Mouse (Mus musculus) MEL (cell line): ENCODE measurements around the gene Lin37. TPM values are rescaled to one million over a fixed set of nuclear protein-coding genes. Genes with fewer than 3 reads are reported as not detected.

Source experiments
- DNase-seq: peaks from one replicate; pipeline ENCODE4 v3.0.0; 2011; ENCODE audit warnings: low read depth, low spot score
- H3K27ac ChIP-seq: 2 replicates; pipeline ENCODE4 v1.5.1; 2012; ENCODE audit warnings: low read depth, mild to moderate bottlenecking, control low read depth, low read length, moderate library complexity; ENCODE audit not compliant: control insufficient read depth
- H3K27me3 ChIP-seq, 2 experiments: fragments of 150-350 bp in 1 of 2; sonication (generic) in 1 of 2; 2 replicates each; pipeline ENCODE4 v1.6.1; 2012; ENCODE audit warnings: low read length in 2 of 2, mild to moderate bottlenecking in 2 of 2, improper control_type of control experiment in 1 of 2, moderate library complexity in 1 of 2; ENCODE audit not compliant: insufficient read depth in 2 of 2, control insufficient read depth in 1 of 2
- H3K36me3 ChIP-seq, 2 experiments: 2 replicates each; pipeline ENCODE4 v1.6.1; 2012 to 2014; ENCODE audit warnings: low read length in 2 of 2, improper control_type of control experiment in 1 of 2, inconsistent platforms in 1 of 2, mild to moderate bottlenecking in 1 of 2; ENCODE audit not compliant: insufficient read depth in 2 of 2, control insufficient read depth in 1 of 2
- H3K4me1 ChIP-seq, 2 experiments: fragments of 150-350 bp in 1 of 2; sonication (generic) in 1 of 2; 2 replicates each; pipeline ENCODE4 v1.6.1; 2012; ENCODE audit warnings: low read length in 2 of 2, improper control_type of control experiment in 1 of 2, mild to moderate bottlenecking in 1 of 2; ENCODE audit not compliant: insufficient read depth in 2 of 2, control insufficient read depth in 1 of 2
- H3K4me3 ChIP-seq, 2 experiments: fragments of 150-350 bp in 1 of 2; sonication (generic) in 1 of 2; 2 replicates each; pipeline ENCODE4 v1.5.1; 2012; ENCODE audit warnings: low read depth in 2 of 2, low read length in 2 of 2, mild to moderate bottlenecking in 2 of 2, moderate library complexity in 2 of 2, control low read depth in 1 of 2, improper control_type of control experiment in 1 of 2; ENCODE audit not compliant: control insufficient read depth in 1 of 2, insufficient read depth in 1 of 2
- H3K79me2 ChIP-seq: 2 replicates; pipeline ENCODE4 v1.6.1; 2012; ENCODE audit warnings: mild to moderate bottlenecking, low read length, moderate library complexity; ENCODE audit not compliant: control insufficient read depth, poor library complexity, insufficient read depth
- H3K9ac ChIP-seq: 2 replicates; pipeline ENCODE4 v1.6.1; 2012; ENCODE audit warnings: low read depth, mild to moderate bottlenecking, control low read depth, low read length, moderate library complexity; ENCODE audit not compliant: control insufficient read depth, poor library complexity, severe bottlenecking
- H3K9me3 ChIP-seq: fragments of 150-350 bp; sonication (generic); replicated peaks from 2 replicates; pipeline ENCODE4 v1.6.1; 2012; ENCODE audit warnings: mild to moderate bottlenecking, low read length, improper control_type of control experiment, moderate library complexity; ENCODE audit not compliant: insufficient read depth
- BHLHE40 ChIP-seq: IDR thresholded peaks from 2 replicates; pipeline ENCODE4 v1.6.1; 2012; ENCODE audit warnings: low read depth, mild to moderate bottlenecking, inconsistent platforms, low read length, improper control_type of control experiment, borderline replicate concordance
- CHD2 ChIP-seq: IDR thresholded peaks from 2 replicates; pipeline ENCODE4 v1.6.1; 2011; ENCODE audit warnings: low read length, improper control_type of control experiment
- EP300 ChIP-seq, 2 experiments: IDR thresholded peaks; 2 replicates each; pipeline ENCODE4 v1.6.1; 2011; ENCODE audit warnings: improper control_type of control experiment in 2 of 2, low read length in 2 of 2, low read depth in 1 of 2, mild to moderate bottlenecking in 1 of 2
- ETS1 ChIP-seq: IDR thresholded peaks from 2 replicates; pipeline ENCODE4 v1.6.1; 2012; ENCODE audit warnings: low read depth, mild to moderate bottlenecking, inconsistent platforms, low read length, improper control_type of control experiment, moderate library complexity
- GABPA ChIP-seq: IDR thresholded peaks from 2 replicates; pipeline ENCODE4 v1.6.1; 2012; ENCODE audit warnings: low read depth, mild to moderate bottlenecking, inconsistent platforms, low read length, improper control_type of control experiment, moderate library complexity
- GATA1 ChIP-seq: IDR thresholded peaks from 2 replicates; pipeline ENCODE4 v1.6.1; 2011; ENCODE audit warnings: low read depth, low read length, improper control_type of control experiment
- JUND ChIP-seq: IDR thresholded peaks from 2 replicates; pipeline ENCODE4 v1.6.1; 2011; ENCODE audit warnings: low read depth, mild to moderate bottlenecking, improper control_type of control experiment, low read length
- KAT2A ChIP-seq: conservative IDR thresholded peaks from 2 replicates; pipeline ENCODE4 v1.6.1; 2012; ENCODE audit warnings: low read depth, low read length, improper control_type of control experiment, inconsistent platforms
- MEF2A ChIP-seq: IDR thresholded peaks from 2 replicates; pipeline ENCODE4 v1.6.1; 2014; ENCODE audit warnings: low read depth, mild to moderate bottlenecking, inconsistent platforms, low read length, improper control_type of control experiment; ENCODE audit not compliant: poor library complexity, insufficient replicate concordance, severe bottlenecking; ENCODE audit errors: extremely low read depth
- MYB ChIP-seq: IDR thresholded peaks from 2 replicates; pipeline ENCODE4 v1.6.1; 2011; ENCODE audit warnings: mild to moderate bottlenecking, low read depth, low read length, improper control_type of control experiment
- POLR2A ChIP-seq, 2 experiments: IDR thresholded peaks; 2 replicates each; pipeline ENCODE4 v1.6.1; 2011 to 2012; ENCODE audit warnings: low read length in 2 of 2, mild to moderate bottlenecking in 2 of 2, control low read depth in 1 of 2, improper control_type of control experiment in 1 of 2, low read depth in 1 of 2, moderate library complexity in 1 of 2; ENCODE audit not compliant: control insufficient read depth in 1 of 2, insufficient read depth in 1 of 2, poor library complexity in 1 of 2
- POLR2AphosphoS2 ChIP-seq: IDR thresholded peaks from 2 replicates; pipeline ENCODE4 v1.6.1; 2011; ENCODE audit warnings: low read length, improper control_type of control experiment
- POLR2AphosphoS5 ChIP-seq: IDR thresholded peaks from 2 replicates; pipeline ENCODE4 v1.6.1; 2012; ENCODE audit warnings: low read depth, borderline replicate concordance, mild to moderate bottlenecking, inconsistent platforms, low read length, moderate library complexity, mixed read lengths
- RAD21 ChIP-seq: IDR thresholded peaks from 2 replicates; pipeline ENCODE4 v1.6.1; 2011; ENCODE audit warnings: mild to moderate bottlenecking, low read depth, low read length, improper control_type of control experiment
- RCOR1 ChIP-seq: IDR thresholded peaks from 2 replicates; pipeline ENCODE4 v1.6.1; 2012; ENCODE audit warnings: low read depth, mild to moderate bottlenecking, inconsistent platforms, low read length, improper control_type of control experiment
- SMC3 ChIP-seq: IDR thresholded peaks from 2 replicates; pipeline ENCODE4 v1.6.1; 2011; ENCODE audit warnings: low read depth, low read length, improper control_type of control experiment
- TAL1 ChIP-seq: IDR thresholded peaks from 2 replicates; pipeline ENCODE4 v1.6.1; 2012; ENCODE audit warnings: mild to moderate bottlenecking, inconsistent platforms, low read length, moderate library complexity, mixed read lengths
- TBP ChIP-seq: IDR thresholded peaks from 2 replicates; pipeline ENCODE4 v1.8.0; 2011; ENCODE audit warnings: low read depth, low read length, improper control_type of control experiment
- TCF12 ChIP-seq: IDR thresholded peaks from 2 replicates; pipeline ENCODE4 v1.6.1; 2014; ENCODE audit warnings: low read depth, mild to moderate bottlenecking, inconsistent platforms, low read length, improper control_type of control experiment, moderate library complexity
- UBTF ChIP-seq: IDR thresholded peaks from 2 replicates; pipeline ENCODE4 v1.6.1; 2012; ENCODE audit warnings: low read depth, mild to moderate bottlenecking, inconsistent platforms, low read length, improper control_type of control experiment, moderate library complexity, borderline replicate concordance; ENCODE audit not compliant: insufficient read depth
- USF2 ChIP-seq, 2 experiments: IDR thresholded peaks; 2 replicates each; pipeline ENCODE4 v1.6.1; 2011 to 2012; ENCODE audit warnings: improper control_type of control experiment in 2 of 2, low read length in 2 of 2, borderline replicate concordance in 1 of 2, inconsistent platforms in 1 of 2, low read depth in 1 of 2, mild to moderate bottlenecking in 1 of 2; ENCODE audit not compliant: insufficient read depth in 1 of 2
- ZKSCAN1 ChIP-seq: IDR thresholded peaks from 2 replicates; pipeline ENCODE4 v1.6.1; 2012; ENCODE audit warnings: low read depth, mild to moderate bottlenecking, inconsistent platforms, low read length, improper control_type of control experiment, moderate library complexity
- ZMIZ1 ChIP-seq: IDR thresholded peaks from 2 replicates; pipeline ENCODE4 v1.6.1; 2012; ENCODE audit warnings: low read depth, mild to moderate bottlenecking, inconsistent platforms, low read length, improper control_type of control experiment, moderate library complexity
- polyA plus RNA-seq, 2 experiments: library from polyadenylated mRNA; stranded (reverse) in 1 of 2; unstranded in 1 of 2; fragments of >175 nt in 1 of 2; fragments of >200 nt in 1 of 2; gene quantifications; 2 replicates each; pipeline versions ENCODE4 v1.2.1 to v1.2.4; 2012; ENCODE audit warnings: low replicate concordance in 2 of 2, low read depth in 1 of 2; ENCODE audit not compliant: insufficient read length in 2 of 2, insufficient read depth in 1 of 2, missing spikeins in 1 of 2
- total RNA-seq: library from RNA; depleted of rRNA; stranded (reverse); fragments of 300-350 nt; gene quantifications from 2 replicates; pipeline ENCODE4 v1.2.3, GENCODE M21; 2012

Lin37 gene
- total and polyA plus RNA-seq, 3 experiments = 10.9 to 49.8 TPM; not detected in 1

DNA sequence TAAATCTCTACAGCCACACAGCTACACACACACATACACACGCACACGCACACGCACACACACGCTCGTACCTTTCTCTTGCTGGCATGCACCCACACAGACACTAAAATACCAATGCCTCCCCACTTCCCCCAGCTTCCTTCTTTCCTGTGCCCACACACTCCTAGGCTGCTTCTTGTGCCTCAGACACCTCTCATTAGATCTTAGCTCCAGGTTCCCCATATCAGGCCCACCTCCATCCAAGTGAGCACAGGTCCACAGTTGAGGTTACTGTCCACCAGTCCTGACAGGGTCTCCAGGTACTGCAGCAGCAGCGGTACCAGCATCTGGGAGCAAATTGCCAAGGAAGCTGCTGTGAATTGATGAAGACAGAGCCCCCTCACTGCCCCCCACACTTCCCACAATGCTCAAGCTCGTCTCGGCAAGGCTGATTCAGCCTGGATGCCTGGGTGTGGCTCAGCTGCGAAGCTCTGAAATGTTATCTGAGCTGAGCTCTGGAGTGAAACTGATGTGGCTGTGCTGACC is 28.3 kb downstream of the Lin37 start:
- H3K4me3 ChIP-seq = no peak overlapping the region
- TF ChIP-seq POLR2A (IDR thresholded peaks at IDR 0.05; ENCODE audit: control insufficient read depth in 1 of 2, insufficient read depth in 1 of 2, low read depth in 1 of 2, low read length in 2 of 2, poor library complexity in 1 of 2) = no peak
- TF ChIP-seq MYB = no peak
- TF ChIP-seq TCF12 = no peak
- TF ChIP-seq SMC3 = no peak
- TF ChIP-seq MEF2A = no peak
- no peak for TF ChIP-seq BHLHE40
- TF ChIP-seq ETS1 = no peak
- no peak for TF ChIP-seq UBTF
- TF ChIP-seq GATA1 = no peak
- no peak for TF ChIP-seq JUND
- TF ChIP-seq EP300 (IDR thresholded peaks at IDR 0.05; ENCODE audit: low read depth in 1 of 2, low read length in 2 of 2) = no peak
- no peak for TF ChIP-seq POLR2AphosphoS2
- TF ChIP-seq USF2 (IDR thresholded peaks at IDR 0.05; ENCODE audit: borderline replicate concordance in 1 of 2, insufficient read depth in 1 of 2, low read depth in 1 of 2, low read length in 2 of 2) = no peak
- TF ChIP-seq RAD21 = no peak
- TF ChIP-seq ZKSCAN1 = no peak
- TF ChIP-seq CHD2 = no peak
- no peaks in the 10 kb centered on the region; the same call in 1 of the 2 replicates for H3K79me2 ChIP-seq
- no peak overlapping the region for H3K27ac ChIP-seq
- no peak overlapping the region for H3K9ac ChIP-seq
- H3K27me3 ChIP-seq = no peaks in the 10 kb centered on the region
- peaks cover 0 to 7% of the 10 kb centered on the region in 2 experiments; a peak in 2 of 4 replicates for H3K36me3 ChIP-seq
- peaks cover 0 to 15% of the 10 kb centered on the region in 2 experiments; a peak in 2 of 4 replicates for H3K4me1 ChIP-seq
- no peaks in the 10 kb centered on the region for H3K9me3 ChIP-seq
- no peak for DNase-seq

DNA sequence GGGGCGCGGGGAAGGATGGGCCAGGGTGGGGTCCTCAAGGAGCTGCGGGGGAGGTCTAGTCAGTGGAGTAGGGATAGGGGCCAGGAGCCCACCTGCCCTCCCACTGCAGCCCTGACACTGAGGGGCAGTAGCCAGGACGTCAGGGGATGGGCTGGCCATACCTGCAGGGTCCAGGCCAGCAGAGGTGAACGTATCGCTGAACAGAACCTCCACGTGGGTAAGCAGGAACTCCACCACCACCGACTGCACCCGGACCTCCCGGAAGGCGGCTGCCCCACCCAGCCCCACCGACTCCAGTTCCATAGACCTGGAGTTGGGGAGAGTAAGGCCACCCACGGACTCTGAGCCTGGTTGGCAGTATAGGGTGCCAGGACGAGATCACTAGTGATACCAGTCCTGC is 32.7 kb downstream of the Lin37 start:
- peaks cover 0 to 5% of the 10 kb centered on the region in 2 experiments; a peak in 1 of 4 replicates for H3K4me1 ChIP-seq
- TF ChIP-seq TAL1 (no peak), ZMIZ1 (no peak), MEF2A (no peak), TCF12 (no peak), KAT2A (no peak), GABPA (no peak), RCOR1 (no peak), POLR2AphosphoS2 (no peak), TBP (no peak), POLR2AphosphoS5 (no peak)
- DNase-seq = no peak
- no peak overlapping the region for H3K4me3 ChIP-seq
- no peak overlapping the region for H3K9ac ChIP-seq
- H3K27me3 ChIP-seq = no peaks in the 10 kb centered on the region
- H3K27ac ChIP-seq = no peak overlapping the region
- no peaks in the 10 kb centered on the region for H3K9me3 ChIP-seq
- H3K79me2 ChIP-seq = no peaks in the 10 kb centered on the region
- H3K36me3 ChIP-seq = no peaks in the 10 kb centered on the region
